Mouse (Mus musculus) olfactory bulb, adult 2 months (tissue): Measurements from ENCODE around the gene Ralgapa2.

Experiments
- CTCF ChIP-seq: fragments of 200-500 bp; IDR thresholded peaks from 2 replicates; pipeline ENCODE4 v1.5.1; 2012; ENCODE audit warnings: low read depth, mild to moderate bottlenecking, low read length, moderate library complexity; ENCODE audit not compliant: insufficient read depth
- POLR2A ChIP-seq: fragments of 200-500 bp; IDR thresholded peaks from 2 replicates; pipeline ENCODE4 v1.6.1; 2012; ENCODE audit warnings: mild to moderate bottlenecking, low read depth, low read length, moderate library complexity; ENCODE audit not compliant: insufficient read depth

GRCm38 (mm10) chr2:146261146-146261545, 251.0 kb downstream of the Ralgapa2 start:
- TF ChIP-seq POLR2A: no peak
- TF ChIP-seq CTCF: no peak
